Mouse (Mus musculus) neural tube, embryonic 13.5 days (tissue): Measurements from ENCODE around the gene Pelp1. TPM values are rescaled to one million over a fixed set of nuclear protein-coding genes. Genes with fewer than 3 reads are reported as not detected.

ENCODE experiments used
- ATAC-seq: fragments of 200-750 bp; cut with Nextera tagmentation; 2 replicates; pipeline ENCODE4 v1.8.0; 2017; ENCODE audit warnings: low read depth, mild to moderate bottlenecking, moderate TSS enrichment, moderate library complexity
- H3K27ac ChIP-seq: fragments of 300-500 bp; sonication (generic); replicated peaks from 2 replicates; pipeline ENCODE4 v1.5.1; 2015; ENCODE audit warnings: moderate library complexity, mild to moderate bottlenecking, inconsistent platforms
- H3K27me3 ChIP-seq: fragments of 300-500 bp; sonication (generic); 2 replicates; pipeline ENCODE4 v1.6.1; 2015; ENCODE audit warnings: mild to moderate bottlenecking, inconsistent platforms
- H3K36me3 ChIP-seq: fragments of 300-500 bp; sonication (generic); 2 replicates; pipeline ENCODE4 v1.6.1; 2015; ENCODE audit warnings: mild to moderate bottlenecking, inconsistent platforms
- H3K4me1 ChIP-seq: fragments of 300-500 bp; sonication (generic); replicated peaks from 2 replicates; pipeline ENCODE4 v1.6.1; 2015; ENCODE audit warnings: inconsistent platforms
- H3K4me2 ChIP-seq: fragments of 300-500 bp; sonication (generic); 2 replicates; pipeline ENCODE4 v1.6.1; 2015; ENCODE audit warnings: inconsistent platforms, mild to moderate bottlenecking, moderate library complexity
- H3K4me3 ChIP-seq: fragments of 300-500 bp; sonication (generic); 2 replicates; pipeline ENCODE4 v1.5.1; 2015; ENCODE audit warnings: mild to moderate bottlenecking, inconsistent platforms
- H3K9ac ChIP-seq: fragments of 300-500 bp; sonication (generic); 2 replicates; pipeline ENCODE4 v1.6.1; 2015; ENCODE audit warnings: moderate library complexity, mild to moderate bottlenecking, inconsistent platforms
- H3K9me3 ChIP-seq: fragments of 300-500 bp; sonication (generic); 2 replicates; pipeline ENCODE4 v1.6.1; 2016; ENCODE audit warnings: inconsistent platforms
- WGBS: fragments of 180-500 bp; shearing (Covaris S2); methylation state at CpG from one replicate; pipeline ENCODE4 v1.1.7; 2015; 5-methylcytosine and 5-hydroxymethylcytosine counted together
- polyA plus RNA-seq: library from polyadenylated mRNA; unstranded; fragments of >200 nt; fragmentation: Nextera tagmentation; extraction: Ambion mirVana; gene quantifications from 2 replicates; pipeline ENCODE4 v1.2.1, GENCODE M21; 2015

Pelp1 gene
- 31.9 and 32.6 TPM in 2 replicates for polyA plus RNA-seq

- H3K27me3 ChIP-seq = no peaks in the 10 kb centered on the region
- H3K9ac ChIP-seq = peak within 1 kb of the TSS; percentile 98
- peak within 1 kb of the TSS; percentile 68 for H3K27ac ChIP-seq
- peak within 1 kb of the TSS; percentile 99 for H3K4me3 ChIP-seq
- peak within 1 kb of the TSS; percentile 97 for H3K4me2 ChIP-seq
- no peaks in the 10 kb centered on the region for H3K9me3 ChIP-seq
- ATAC-seq = peak; percentile 97
- WGBS = under 1% methylated on average over 59 of the region's 59 CpGs
- H3K36me3 ChIP-seq = peaks cover 10% of the 10 kb centered on the region
- H3K4me1 ChIP-seq = peaks cover 30% of the 10 kb centered on the region
Observed at GRCm38 (mm10) chr11:70409594-70410296, at the start of gene Pelp1. Gene Pelp1, minus strand, starts transcription at chr11:70410031.

GRCm38 (mm10) chr11:70458688-70459600, 49.1 kb upstream of the Pelp1 start, which contains the start of gene Zmynd15:
Gene Zmynd15, plus strand, starts transcription at chr11:70459433.
- no peaks in the 10 kb centered on the region for H3K9me3 ChIP-seq
- no peak within 1 kb of the TSS for H3K27ac ChIP-seq
- H3K4me3 ChIP-seq = peak within 1 kb of the TSS; percentile 42
- peak within 1 kb of the TSS; percentile 70 for H3K9ac ChIP-seq
- no peaks in the 10 kb centered on the region for H3K36me3 ChIP-seq
- H3K27me3 ChIP-seq = peaks cover 60% of the 10 kb centered on the region
- no peak; the same call in 1 of the 2 replicates for ATAC-seq
- 20% methylated on average over 32 of the region's 32 CpGs for WGBS
- peak within 1 kb of the TSS; percentile 65 for H3K4me2 ChIP-seq
- peaks cover 17% of the 10 kb centered on the region for H3K4me1 ChIP-seq

GRCm38 (mm10) chr11:70453261-70454044, 43.6 kb upstream of the Pelp1 start:
- Histone ChIP-seq H3K4me3 (0 out of 2 replicates have a peak overlapping the region, but pooled peaks have one; percentile 61), H3K27me3 (peaks cover 6% of the 10 kb centered on the region), H3K9ac (peak overlapping the region; percentile 80; the same call in 1 of the 2 replicates), H3K36me3 (0 out of 2 replicates have a peak, but pooled peaks cover 5% of the 10 kb centered on the region), H3K4me2 (peak overlapping the region; percentile 60; the same call in 1 of the 2 replicates), H3K9me3 (no peaks in the 10 kb centered on the region), H3K27ac (no peak overlapping the region), H3K4me1 (peaks cover 24% of the 10 kb centered on the region)
- no peak for ATAC-seq
- WGBS = 93% methylated on average over 9 of the region's 9 CpGs

GRCm38 (mm10) chr11:70451797-70452498, 42.1 kb upstream of the Pelp1 start, which contains the start of gene Med11:
Gene Med11, plus strand, starts transcription at chr11:70451919.
- H3K4me1 ChIP-seq = peaks cover 24% of the 10 kb centered on the region
- peak within 1 kb of the TSS; percentile 96 for H3K27ac ChIP-seq
- no peaks in the 10 kb centered on the region for H3K27me3 ChIP-seq
- 0 out of 2 replicates have a peak, but pooled peaks cover 5% of the 10 kb centered on the region for H3K36me3 ChIP-seq
- peak within 1 kb of the TSS; percentile 61 for H3K4me3 ChIP-seq
- peak within 1 kb of the TSS; percentile 60 for H3K4me2 ChIP-seq
- peak; percentile 97 for ATAC-seq
- peak within 1 kb of the TSS; percentile 80 for H3K9ac ChIP-seq
- H3K9me3 ChIP-seq = no peaks in the 10 kb centered on the region
- WGBS = under 1% methylated on average over 46 of the region's 46 CpGs

GRCm38 (mm10) chr11:70450926-70451325, 41.1 kb upstream of the Pelp1 start:
- 84% methylated on average over 2 of the region's 2 CpGs for WGBS
- no peaks in the 10 kb centered on the region for H3K27me3 ChIP-seq
- 0 out of 2 replicates have a peak, but pooled peaks have one; percentile 2 for ATAC-seq
- no peak overlapping the region for H3K4me2 ChIP-seq
- H3K9ac ChIP-seq = no peak overlapping the region
- no peak overlapping the region for H3K27ac ChIP-seq
- no peaks in the 10 kb centered on the region for H3K9me3 ChIP-seq
- peaks cover 24% of the 10 kb centered on the region for H3K4me1 ChIP-seq
- H3K36me3 ChIP-seq = 0 out of 2 replicates have a peak, but pooled peaks cover 5% of the 10 kb centered on the region
- H3K4me3 ChIP-seq = no peak overlapping the region

- WGBS = 88% methylated on average over 1 of the region's 1 CpGs
- Histone ChIP-seq H3K27ac (no peak overlapping the region), H3K4me1 (peaks cover 6% of the 10 kb centered on the region), H3K9ac (no peak overlapping the region), H3K4me3 (no peak overlapping the region), H3K9me3 (no peaks in the 10 kb centered on the region), H3K36me3 (peaks cover 2% of the 10 kb centered on the region; the same call in 1 of the 2 replicates), H3K4me2 (no peak overlapping the region), H3K27me3 (no peaks in the 10 kb centered on the region)
- ATAC-seq = no peak
Observed at GRCm38 (mm10) chr11:70447373-70447772, 37.5 kb upstream of the Pelp1 start.

- ATAC-seq = no peak
- Histone ChIP-seq H3K4me3 (no peak overlapping the region), H3K36me3 (peaks cover 8% of the 10 kb centered on the region), H3K4me1 (0 out of 2 replicates have a peak, but pooled peaks cover 3% of the 10 kb centered on the region), H3K27ac (no peak overlapping the region), H3K9me3 (no peaks in the 10 kb centered on the region), H3K9ac (no peak overlapping the region), H3K27me3 (no peaks in the 10 kb centered on the region), H3K4me2 (no peak overlapping the region)
- WGBS = 49% methylated on average over 3 of the region's 3 CpGs
Observed at GRCm38 (mm10) chr11:70446756-70447155, 36.9 kb upstream of the Pelp1 start.

- WGBS = 82% methylated on average over 6 of the region's 6 CpGs
- Histone ChIP-seq H3K36me3 (peaks cover 27% of the 10 kb centered on the region), H3K9me3 (no peaks in the 10 kb centered on the region), H3K27me3 (no peaks in the 10 kb centered on the region), H3K4me3 (no peak overlapping the region), H3K4me2 (no peak overlapping the region), H3K4me1 (no peaks in the 10 kb centered on the region), H3K27ac (no peak overlapping the region), H3K9ac (no peak overlapping the region)
- ATAC-seq = no peak
Observed at GRCm38 (mm10) chr11:70444667-70445066, 34.8 kb upstream of the Pelp1 start.

GRCm38 (mm10) chr11:70443964-70444363, 34.1 kb upstream of the Pelp1 start:
- H3K27ac ChIP-seq = no peak overlapping the region
- peaks cover 34% of the 10 kb centered on the region for H3K36me3 ChIP-seq
- WGBS = 83% methylated on average over 3 of the region's 3 CpGs
- no peaks in the 10 kb centered on the region for H3K4me1 ChIP-seq
- H3K4me3 ChIP-seq = no peak overlapping the region
- H3K9ac ChIP-seq = no peak overlapping the region
- ATAC-seq = no peak
- no peaks in the 10 kb centered on the region for H3K9me3 ChIP-seq
- no peaks in the 10 kb centered on the region for H3K27me3 ChIP-seq
- no peak overlapping the region for H3K4me2 ChIP-seq

GRCm38 (mm10) chr11:70441882-70442281, 32.1 kb upstream of the Pelp1 start:
- no peaks in the 10 kb centered on the region for H3K9me3 ChIP-seq
- peaks cover 55% of the 10 kb centered on the region for H3K36me3 ChIP-seq
- no peaks in the 10 kb centered on the region for H3K4me1 ChIP-seq
- no peak overlapping the region for H3K4me2 ChIP-seq
- ATAC-seq = no peak
- H3K27me3 ChIP-seq = no peaks in the 10 kb centered on the region
- H3K27ac ChIP-seq = no peak overlapping the region
- H3K4me3 ChIP-seq = no peak overlapping the region
- 93% methylated on average over 7 of the region's 7 CpGs for WGBS
- H3K9ac ChIP-seq = no peak overlapping the region

- Histone ChIP-seq H3K4me2 (no peak overlapping the region), H3K27me3 (no peaks in the 10 kb centered on the region), H3K27ac (no peak overlapping the region), H3K36me3 (peaks cover 68% of the 10 kb centered on the region), H3K4me3 (no peak overlapping the region), H3K4me1 (no peaks in the 10 kb centered on the region), H3K9ac (no peak overlapping the region), H3K9me3 (no peaks in the 10 kb centered on the region)
- 95% methylated on average over 4 of the region's 4 CpGs for WGBS
- ATAC-seq = no peak
Observed at GRCm38 (mm10) chr11:70440637-70441036, 30.8 kb upstream of the Pelp1 start.
